Mouse (Mus musculus) stomach, postnatal 0 days (tissue): ENCODE results near the gene Prss40.

Experiments used
- CTCF ChIP-seq: IDR thresholded peaks from 2 replicates; pipeline ENCODE4 v1.5.1; 2016; ENCODE audit warnings: antibody characterized with exemption, low read depth, mild to moderate bottlenecking, moderate library complexity
- EP300 ChIP-seq: optimal IDR thresholded peaks from 2 replicates; pipeline ENCODE3; 2016; ENCODE audit warnings: antibody characterized with exemption

- TF ChIP-seq CTCF, result peak; percentile 70
- no peak for TF ChIP-seq EP300
Measured at GRCm38 (mm10) chr1:34511027-34511426, 49.7 kb downstream of the Prss40 start.
